In the genomic region with DNA sequence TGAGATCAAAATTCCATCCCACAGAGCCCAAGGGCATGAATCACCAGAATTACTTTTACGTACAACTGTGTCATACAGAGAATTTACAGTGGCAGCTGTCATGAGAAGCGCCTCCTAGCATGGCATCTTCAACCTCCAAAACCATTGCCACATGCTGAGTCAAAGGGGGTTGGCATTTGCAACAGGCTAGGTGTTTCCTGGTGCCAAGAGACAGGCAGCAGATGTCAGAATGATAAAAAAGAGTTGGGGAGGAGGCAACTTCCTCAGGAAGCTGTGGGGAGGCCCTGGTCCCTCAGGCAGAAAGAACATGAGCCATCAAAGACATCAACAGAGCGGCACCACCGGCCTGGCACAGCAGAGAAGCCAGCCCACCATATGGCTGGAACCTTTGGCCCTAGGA, we compare ENCODE assay signal across 10 mouse cellular contexts.
DNase-seq lines count a peak whose midpoint lies in the region; ATAC-seq lines count a peak whose summit lies in the region.
"Had no signal": no experiment of that assay in that cellular context is flagged by ENCODE, and none has a peak within 500 bp of the region (broad histone marks: within the 10 kb centered on the region; RNA-seq: fewer than 3 reads in every experiment).

No protein-coding gene starts in this region.

- H3K27me3 ChIP-seq in hindbrain, embryonic 16.5 days (replicated peaks; ENCODE audit: control insufficient read depth, insufficient read depth, low read length) = no peaks in the 10 kb centered on the region
- no peaks in the 10 kb centered on the region for H3K27me3 ChIP-seq in hindbrain, embryonic 11.5 days (ENCODE audit: control insufficient read depth, insufficient read depth, low read length)
- H3K27me3 ChIP-seq in forebrain, embryonic 10.5 days (ENCODE audit: poor library complexity, severe bottlenecking) = no peaks in the 10 kb centered on the region
- H3K27me3 ChIP-seq: limb, embryonic 12.5 days had no signal

- no peaks in the 10 kb centered on the region for H3K4me1 ChIP-seq in hindbrain, embryonic 16.5 days (ENCODE audit: control insufficient read depth, insufficient read depth, low read depth, low read length)
- H3K4me1 ChIP-seq in hindbrain, embryonic 11.5 days (replicated peaks; ENCODE audit: control insufficient read depth, insufficient read depth, low read length) = no peaks in the 10 kb centered on the region
- peaks cover 8% of the 10 kb centered on the region for H3K4me1 ChIP-seq in forebrain, embryonic 10.5 days
- H3K4me1 ChIP-seq: limb, embryonic 12.5 days had no signal

- 0 out of 2 replicates have a peak, but pooled peaks have one; percentile 6 for ATAC-seq in hindbrain, embryonic 16.5 days
- ATAC-seq in hindbrain, embryonic 11.5 days (ENCODE audit: low FRiP score) = no peak

- DNase-seq in hindbrain, embryonic 11.5 days (ENCODE audit: low spot score) = no peak
- peak; percentile 13 for DNase-seq in adrenal gland, postnatal 25 days
- DNase-seq in lung, postnatal 25 days (ENCODE audit: low spot score) = peak; percentile 59
- peak; percentile 90 for DNase-seq in thymus, postnatal 0 days (ENCODE audit: low spot score)
- no peak for DNase-seq in kidney, postnatal 4 days
- no peak for DNase-seq in forebrain, embryonic 10.5 days (ENCODE audit: extremely low spot score, low spot score)
- no peak for DNase-seq in frontal cortex, postnatal 36 days (ENCODE audit: low spot score in 2 of 2)

- no peaks in the 10 kb centered on the region for H3K9me3 ChIP-seq in hindbrain, embryonic 16.5 days (ENCODE audit: control insufficient read depth, low read length)
- no peaks in the 10 kb centered on the region for H3K9me3 ChIP-seq in hindbrain, embryonic 11.5 days (ENCODE audit: control insufficient read depth, low read length)
- H3K9me3 ChIP-seq in forebrain, embryonic 10.5 days = no peaks in the 10 kb centered on the region
- H3K9me3 ChIP-seq: limb, embryonic 12.5 days had no signal

- no peak overlapping the region for H3K4me3 ChIP-seq in hindbrain, embryonic 16.5 days (ENCODE audit: low read length)
- no peak overlapping the region for H3K4me3 ChIP-seq in hindbrain, embryonic 11.5 days (ENCODE audit: low read depth, low read length)
- H3K4me3 ChIP-seq in forebrain, embryonic 10.5 days = no peak overlapping the region
- H3K4me3 ChIP-seq: limb, embryonic 12.5 days had no signal

- no peak overlapping the region for H3K9ac ChIP-seq in hindbrain, embryonic 16.5 days (ENCODE audit: low read depth, low read length)
- H3K9ac ChIP-seq in hindbrain, embryonic 11.5 days (ENCODE audit: low read depth, low read length) = no peak overlapping the region
- H3K9ac ChIP-seq: limb, embryonic 12.5 days had no signal

- no peaks in the 10 kb centered on the region for H3K36me3 ChIP-seq in hindbrain, embryonic 16.5 days (ENCODE audit: control insufficient read depth, insufficient read depth, low read length)
- H3K36me3 ChIP-seq in hindbrain, embryonic 11.5 days (ENCODE audit: control insufficient read depth, insufficient read depth, low read length) = no peaks in the 10 kb centered on the region
- H3K36me3 ChIP-seq in forebrain, embryonic 10.5 days (replicated peaks) = no peaks in the 10 kb centered on the region
- H3K36me3 ChIP-seq: G1E; limb, embryonic 12.5 days had no signal

- H3K4me2 ChIP-seq in hindbrain, embryonic 16.5 days (ENCODE audit: low read length) = no peak overlapping the region
- no peak overlapping the region for H3K4me2 ChIP-seq in hindbrain, embryonic 11.5 days (replicated peaks; ENCODE audit: low read depth, low read length)
- H3K4me2 ChIP-seq: limb, embryonic 12.5 days had no signal

- no peak overlapping the region for H3K27ac ChIP-seq in hindbrain, embryonic 16.5 days (ENCODE audit: low read depth, low read length)
- no peak overlapping the region for H3K27ac ChIP-seq in hindbrain, embryonic 11.5 days (ENCODE audit: low read depth, low read length)
- H3K27ac ChIP-seq in forebrain, embryonic 10.5 days = no peak overlapping the region
- H3K27ac ChIP-seq: limb, embryonic 12.5 days had no signal

- WGBS in hindbrain, embryonic 16.5 days = 78% methylated on average over 4 of the region's 4 CpGs
- 92% methylated on average over 4 of the region's 4 CpGs for WGBS in hindbrain, embryonic 11.5 days
- 87% methylated on average over 4 of the region's 4 CpGs for WGBS in forebrain, embryonic 10.5 days

Comparison
In these comparisons a context has a peak if more than half of its experiments do, and no peak if none do; other contexts are left out.
1. DNase-seq: peak in adrenal gland, postnatal 25 days (single experiment), lung, postnatal 25 days (single experiment) and thymus, postnatal 0 days (single experiment); none in hindbrain, embryonic 11.5 days (single experiment), kidney, postnatal 4 days (0 of 2), forebrain, embryonic 10.5 days (single experiment) and frontal cortex, postnatal 36 days (0 of 2).